Mouse (Mus musculus) 3134 (cell line): ENCODE results near the gene Rnaseh2c.

Experiments used
- DNase-seq: peaks from one replicate; pipeline ENCODE4 v3.0.0-alpha.2; 2011; ENCODE audit warnings: low spot score; ENCODE audit not compliant: insufficient read length; ENCODE audit errors: extremely low read depth

Rnaseh2c gene

GRCm38 (mm10) chr19:5572331-5573125 lies 29.1 kb upstream of the Rnaseh2c start:
- peak; percentile 91 for DNase-seq

- no peak for DNase-seq
These were observed 26.3 kb upstream of the Rnaseh2c start for GRCm38 (mm10) chr19:5575336-5575735.

DNA sequence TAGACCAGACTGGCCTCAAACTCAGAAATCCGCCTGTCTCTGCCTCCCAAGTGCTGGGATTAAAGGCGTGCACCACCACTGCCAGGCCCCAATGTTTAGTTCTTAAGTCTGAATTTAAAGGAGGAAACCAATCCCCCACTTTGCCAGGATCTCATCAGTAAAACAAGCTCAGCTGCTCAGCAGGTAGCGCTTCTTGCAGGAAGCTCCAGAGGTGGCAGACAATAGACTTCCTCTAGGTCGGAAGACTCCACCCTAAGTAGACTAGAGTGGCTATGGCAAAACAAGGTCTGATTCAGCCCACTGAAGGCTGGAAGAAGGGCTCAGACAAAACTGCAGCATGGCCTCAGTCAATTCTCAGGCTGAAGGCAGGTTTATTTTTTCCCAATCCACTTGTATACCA lies 21.7 kb upstream of the Rnaseh2c start:
- DNase-seq, result no peak

DNA sequence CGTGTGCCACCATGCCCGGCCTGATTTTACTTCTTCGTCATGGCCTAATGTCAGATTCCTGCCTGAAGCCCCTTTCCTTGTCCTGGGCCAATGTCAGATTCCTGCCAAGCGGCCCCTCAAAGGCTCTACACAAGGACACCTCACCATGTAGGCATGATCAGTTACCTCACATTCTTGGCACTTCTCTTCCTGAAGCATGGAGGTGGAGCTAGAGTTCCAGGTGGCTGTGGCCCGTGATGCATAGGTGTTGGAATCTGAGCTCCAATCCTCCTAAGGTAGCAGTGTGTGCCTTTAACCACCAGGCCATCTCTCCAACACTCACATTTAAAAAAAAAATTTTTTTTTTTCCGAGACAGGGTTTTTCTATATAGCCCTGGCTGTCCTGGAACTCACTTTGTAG lies 20.9 kb upstream of the Rnaseh2c start:
- DNase-seq, result no peak

- DNase-seq, result no peak
These were observed 19.7 kb upstream of the Rnaseh2c start for GRCm38 (mm10) chr19:5581995-5582394.

DNA sequence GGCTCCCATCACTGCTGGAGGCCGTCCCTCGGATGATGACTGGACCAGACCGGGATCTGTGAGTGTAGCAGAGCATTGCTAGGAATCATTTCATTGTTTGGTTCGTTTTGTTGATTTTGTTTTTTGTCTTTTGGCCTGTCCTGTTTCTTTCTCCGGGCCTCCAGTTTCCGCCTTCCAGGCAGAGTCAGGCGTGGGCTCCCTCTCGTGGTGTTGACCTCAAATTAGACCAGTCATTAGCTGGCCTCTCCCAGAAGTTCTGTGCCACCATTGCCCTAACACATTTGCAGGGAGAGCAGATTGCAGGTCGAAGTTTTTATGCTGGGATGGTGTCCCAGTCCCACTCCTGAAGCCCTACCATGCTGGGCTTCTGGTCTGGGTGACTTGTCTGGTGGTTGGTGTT lies 12.5 kb upstream of the Rnaseh2c start:
- DNase-seq, result no peak

GRCm38 (mm10) chr19:5591888-5592287 lies 9.8 kb upstream of the Rnaseh2c start:
- no peak for DNase-seq

DNA sequence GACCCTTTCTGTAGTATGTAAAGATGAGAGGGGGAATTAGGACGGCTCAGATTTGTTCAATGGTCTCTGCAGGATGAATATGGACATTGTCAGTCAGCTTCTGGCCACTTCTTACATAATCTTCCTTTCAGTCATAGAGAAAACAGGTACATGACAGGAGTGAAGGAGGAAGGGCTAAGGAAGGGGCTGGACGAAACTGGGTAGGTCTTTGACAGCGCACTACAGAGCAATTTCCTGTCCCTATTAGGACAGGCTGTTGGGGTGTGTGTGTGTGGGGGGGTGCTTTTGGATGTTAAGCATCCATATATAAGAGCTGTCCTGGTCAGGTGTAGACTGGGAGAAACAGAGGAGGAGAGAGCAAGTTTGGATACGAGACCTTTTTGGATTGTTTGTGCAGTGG lies 2.4 kb upstream of the Rnaseh2c start:
- DNase-seq, result no peak

DNA sequence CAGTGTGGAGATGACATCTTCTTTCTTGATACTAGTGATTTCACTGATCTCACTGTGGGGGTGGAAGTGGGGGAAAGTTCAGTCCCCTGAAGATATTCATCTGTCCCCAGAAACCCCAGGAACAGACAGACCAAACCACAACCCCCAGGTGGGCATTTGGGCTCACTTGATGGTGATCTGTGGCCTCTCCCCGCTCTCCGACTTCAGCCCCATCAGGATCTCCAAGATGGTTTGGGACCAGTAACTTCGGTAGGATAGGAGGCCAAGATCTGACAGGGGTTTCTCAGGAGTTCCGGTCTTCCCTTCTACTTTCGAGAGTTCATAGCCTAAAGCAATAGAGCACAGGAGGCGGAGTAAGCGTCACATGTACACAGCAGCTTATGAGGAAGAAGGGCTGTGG lies 2.0 kb downstream of the Rnaseh2c start:
- DNase-seq, result no peak

DNA sequence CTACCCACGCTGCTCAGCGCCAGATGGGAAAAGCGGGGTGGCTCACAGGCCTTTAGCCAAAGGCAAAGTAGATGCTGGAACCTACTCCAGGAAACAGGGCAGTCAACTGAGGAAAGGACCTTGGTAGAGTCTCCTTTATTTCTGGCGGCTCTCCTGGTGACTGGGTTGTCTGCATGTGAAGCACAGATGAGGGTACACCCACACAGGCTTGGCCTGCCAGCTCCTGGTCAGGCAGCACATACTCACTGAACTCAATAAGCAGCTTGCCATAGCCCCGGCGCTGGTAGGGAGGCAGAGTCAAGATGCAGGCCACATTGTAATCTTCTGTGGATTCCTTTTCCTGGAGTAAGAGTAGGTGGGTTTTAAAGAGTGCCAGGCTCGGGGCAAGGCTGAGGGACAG lies 3.5 kb downstream of the Rnaseh2c start:
- no peak for DNase-seq

- no peak for DNase-seq
These were observed 4.5 kb downstream of the Rnaseh2c start for GRCm38 (mm10) chr19:5606196-5606595.

DNA sequence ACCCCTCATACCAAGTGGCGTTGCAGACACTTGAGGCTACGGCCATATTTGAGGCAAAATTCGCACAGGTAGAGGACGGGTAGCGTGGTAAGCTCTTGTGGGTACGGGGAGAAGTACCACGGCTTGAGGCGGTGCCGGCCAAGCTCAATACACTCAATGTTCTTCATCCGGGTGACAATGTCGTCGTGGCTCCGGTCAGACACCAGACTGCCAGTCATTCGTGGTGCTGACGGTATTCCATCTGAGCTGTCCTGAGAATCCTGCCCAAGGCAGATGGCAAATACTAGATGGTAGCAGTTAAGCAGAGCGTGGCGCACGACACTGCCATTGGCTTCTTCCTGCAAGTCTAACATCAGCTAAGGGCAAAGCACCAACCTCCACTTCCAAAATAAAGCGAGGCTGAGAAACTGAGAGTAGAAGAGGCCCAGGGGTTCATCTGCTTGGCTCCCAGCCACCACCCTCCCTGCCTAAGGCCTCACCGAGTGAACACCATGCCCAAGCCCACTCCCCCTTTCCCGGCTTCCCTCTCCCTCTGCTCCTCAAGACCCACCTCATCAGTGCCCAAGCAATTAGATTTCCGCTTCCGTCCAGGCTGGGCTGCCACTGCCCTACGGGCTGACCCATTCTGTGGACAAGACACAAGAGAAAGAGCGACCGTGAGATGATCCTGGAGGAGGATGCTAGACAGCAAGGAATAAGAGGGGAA lies 6.2 kb downstream of the Rnaseh2c start:
- DNase-seq, result no peak

GRCm38 (mm10) chr19:5608707-5609106 lies 7.0 kb downstream of the Rnaseh2c start:
- DNase-seq, result no peak

GRCm38 (mm10) chr19:5609171-5609546 lies 7.5 kb downstream of the Rnaseh2c start:
- DNase-seq, result no peak

- peak; percentile 91 for DNase-seq
These were observed 8.1 kb downstream of the Rnaseh2c start, which contains the start of gene Kat5 for GRCm38 (mm10) chr19:5609547-5610404. Gene Kat5 (minus strand): TSS chr19:5610237.

- DNase-seq, result no peak
These were observed 10.3 kb downstream of the Rnaseh2c start for GRCm38 (mm10) chr19:5611973-5612372.

- no peak for DNase-seq
These were observed 11.2 kb downstream of the Rnaseh2c start for GRCm38 (mm10) chr19:5612762-5613411.

GRCm38 (mm10) chr19:5614953-5615352 lies 13.3 kb downstream of the Rnaseh2c start:
- no peak for DNase-seq

- DNase-seq, result no peak
These were observed 18.3 kb downstream of the Rnaseh2c start for GRCm38 (mm10) chr19:5620007-5620406.

DNA sequence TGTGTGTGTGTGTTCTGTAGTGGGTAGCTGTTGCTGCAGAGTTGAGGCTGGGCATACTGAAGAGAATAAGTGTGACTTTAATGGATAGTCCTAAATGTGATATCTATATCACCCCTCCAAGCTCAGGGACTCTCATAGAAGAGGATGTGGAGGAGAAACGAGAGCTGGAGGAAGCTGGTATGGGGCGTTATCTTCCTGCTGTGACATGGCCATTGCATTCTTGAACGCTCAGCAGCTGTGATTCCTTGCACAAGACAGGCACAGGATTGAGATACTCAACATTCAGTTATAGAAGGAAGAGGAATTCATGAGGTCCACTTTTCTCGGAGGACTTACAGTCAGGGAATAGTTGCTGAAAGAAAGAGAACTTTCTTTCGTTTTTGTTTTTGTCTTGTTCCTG lies 20.2 kb downstream of the Rnaseh2c start:
- no peak for DNase-seq

GRCm38 (mm10) chr19:5625311-5625710 lies 23.6 kb downstream of the Rnaseh2c start:
- DNase-seq, result no peak
